Mouse (Mus musculus): ENCODE measurements around the gene Astl.

- TF ChIP-seq TAL1 (IDR thresholded peaks at IDR 0.05; ENCODE audit: low read length) (no peak), GATA1 (IDR thresholded peaks at IDR 0.05; ENCODE audit: low read length) (no peak)
Measured at GRCm38 (mm10) chr2:127333945-127334603, 4.4 kb upstream of the Astl start.
